Comparison of ENCODE assay signal across 12 mouse cellular contexts in genomic region chr6:64598144-64598561, GRCm38 (mm10).
DNase-seq lines count a peak whose midpoint lies in the region; ATAC-seq and TF ChIP-seq lines count a peak whose summit lies in the region.
"Had no signal": no experiment of that assay in that cellular context is flagged by ENCODE, and none has a peak within 500 bp of the region (broad histone marks: within the 10 kb centered on the region; RNA-seq: fewer than 3 reads in every experiment).

No protein-coding gene starts in this region.

- H3K9ac ChIP-seq in heart, embryonic 12.5 days, result no peak overlapping the region
- no peak overlapping the region for H3K9ac ChIP-seq in neural tube, embryonic 11.5 days (ENCODE audit: low read length)
- H3K9ac ChIP-seq in neural tube, embryonic 15.5 days (replicated peaks), result no peak overlapping the region
- no peak overlapping the region for H3K9ac ChIP-seq in midbrain, postnatal 0 days (replicated peaks; ENCODE audit: low read length, poor library complexity, severe bottlenecking)

- intact Hi-C loops in heart, postnatal 14 days (cut with DNase I), result no loop called here

- H3K27ac ChIP-seq in heart, embryonic 12.5 days (ENCODE audit: poor library complexity, severe bottlenecking), result no peak overlapping the region
- no peak overlapping the region for H3K27ac ChIP-seq in neural tube, embryonic 11.5 days (ENCODE audit: low read depth, low read length)
- H3K27ac ChIP-seq in neural tube, embryonic 15.5 days (replicated peaks), result no peak overlapping the region
- no peak overlapping the region for H3K27ac ChIP-seq in midbrain, postnatal 0 days (ENCODE audit: low read depth, low read length)
- H3K27ac ChIP-seq: heart, adult 2 months had no signal

- peak; percentile 29; the same call in 1 of the 2 replicates for ATAC-seq in heart, embryonic 12.5 days (ENCODE audit: insufficient number of reproducible peaks, low FRiP score)
- peak; percentile 74 for ATAC-seq in neural tube, embryonic 11.5 days (ENCODE audit: insufficient read depth, low FRiP score, low TSS enrichment)
- no peak for ATAC-seq in neural tube, embryonic 15.5 days (ENCODE audit: low FRiP score)
- 0 out of 2 replicates have a peak, but pooled peaks have one; percentile 44 for ATAC-seq in midbrain, postnatal 0 days (ENCODE audit: low FRiP score)
- ATAC-seq: inflammation-experienced regulatory T-cells, adult 6 months had no signal

- WGBS in heart, embryonic 12.5 days, result 23% methylated on average over 4 of the region's 4 CpGs
- 12% methylated on average over 4 of the region's 4 CpGs for WGBS in neural tube, embryonic 11.5 days
- 11% methylated on average over 4 of the region's 4 CpGs for WGBS in neural tube, embryonic 15.5 days
- 15% methylated on average over 4 of the region's 4 CpGs for WGBS in midbrain, postnatal 0 days

- no peaks in the 10 kb centered on the region for H3K27me3 ChIP-seq in heart, embryonic 12.5 days (replicated peaks)
- no peaks in the 10 kb centered on the region for H3K27me3 ChIP-seq in neural tube, embryonic 11.5 days (ENCODE audit: control insufficient read depth, insufficient read depth, low read length)
- H3K27me3 ChIP-seq in neural tube, embryonic 15.5 days (replicated peaks), result no peaks in the 10 kb centered on the region
- no peaks in the 10 kb centered on the region for H3K27me3 ChIP-seq in midbrain, postnatal 0 days (ENCODE audit: insufficient read depth, low read length)

- DNase-seq in heart, postnatal 14 days, result no peak
- peak; percentile 51 for DNase-seq in neural tube, embryonic 11.5 days (ENCODE audit: low spot score)
- peak; percentile 38 to 57 for DNase-seq in layer of hippocampus, adult 8-10 months (ENCODE audit: low spot score in 2 of 2)
- DNase-seq in midbrain, postnatal 0 days (ENCODE audit: low spot score), result peak; percentile 26
- DNase-seq in ovary, postnatal 14 days (ENCODE audit: low spot score), result no peak
- DNase-seq in liver, result no peak
- DNase-seq: adrenal gland, postnatal 25 days; cerebellum, postnatal 14 days; heart, adult 2 months had no signal

- H3K9me3 ChIP-seq in heart, embryonic 12.5 days (replicated peaks), result no peaks in the 10 kb centered on the region
- no peaks in the 10 kb centered on the region for H3K9me3 ChIP-seq in neural tube, embryonic 11.5 days (ENCODE audit: control insufficient read depth, low read length)
- H3K9me3 ChIP-seq in neural tube, embryonic 15.5 days (replicated peaks), result no peaks in the 10 kb centered on the region
- H3K9me3 ChIP-seq in midbrain, postnatal 0 days (ENCODE audit: low read length), result no peaks in the 10 kb centered on the region

- H3K4me3 ChIP-seq in heart, embryonic 12.5 days, result no peak overlapping the region
- H3K4me3 ChIP-seq in neural tube, embryonic 11.5 days (ENCODE audit: low read depth, low read length), result no peak overlapping the region
- no peak overlapping the region for H3K4me3 ChIP-seq in neural tube, embryonic 15.5 days (replicated peaks)
- H3K4me3 ChIP-seq in midbrain, postnatal 0 days (ENCODE audit: low read depth, low read length), result no peak overlapping the region
- H3K4me3 ChIP-seq: heart, adult 2 months had no signal

- TF ChIP-seq CTCF in midbrain, postnatal 0 days (IDR thresholded peaks at IDR 0.05), result no peak

- H3K4me1 ChIP-seq in heart, embryonic 12.5 days (replicated peaks), result 0 out of 2 replicates have a peak, but pooled peaks cover 8% of the 10 kb centered on the region
- no peaks in the 10 kb centered on the region for H3K4me1 ChIP-seq in neural tube, embryonic 11.5 days (ENCODE audit: control insufficient read depth, insufficient read depth, low read length)
- H3K4me1 ChIP-seq in neural tube, embryonic 15.5 days, result no peaks in the 10 kb centered on the region
- H3K4me1 ChIP-seq in midbrain, postnatal 0 days (ENCODE audit: insufficient read depth, low read length), result no peaks in the 10 kb centered on the region

- H3K4me2 ChIP-seq in heart, embryonic 12.5 days, result no peak overlapping the region
- H3K4me2 ChIP-seq in neural tube, embryonic 11.5 days (ENCODE audit: low read depth), result no peak overlapping the region
- no peak overlapping the region for H3K4me2 ChIP-seq in neural tube, embryonic 15.5 days
- no peak overlapping the region for H3K4me2 ChIP-seq in midbrain, postnatal 0 days (ENCODE audit: low read depth, low read length, poor library complexity, severe bottlenecking)

- no peaks in the 10 kb centered on the region for H3K36me3 ChIP-seq in heart, embryonic 12.5 days
- H3K36me3 ChIP-seq in neural tube, embryonic 11.5 days (ENCODE audit: control insufficient read depth, insufficient read depth, low read length), result no peaks in the 10 kb centered on the region
- no peaks in the 10 kb centered on the region for H3K36me3 ChIP-seq in neural tube, embryonic 15.5 days
- H3K36me3 ChIP-seq in midbrain, postnatal 0 days (ENCODE audit: insufficient read depth, low read length), result no peaks in the 10 kb centered on the region

Comparison
In these comparisons a context has a peak if more than half of its experiments do, and no peak if none do; other contexts are left out.
1. DNase-seq: peak in neural tube, embryonic 11.5 days (single experiment), layer of hippocampus, adult 8-10 months (2 of 2) and midbrain, postnatal 0 days (single experiment); none in heart, postnatal 14 days (0 of 2), ovary, postnatal 14 days (single experiment) and liver (single experiment).